Comparison of ENCODE assay signal across 12 mouse cellular contexts in genomic region chr7:71475383-71475782, GRCm38 (mm10).
"Had no signal": no experiment of that assay in that cellular context is flagged by ENCODE, and none has a peak within 500 bp of the region (broad histone marks: within the 10 kb centered on the region; RNA-seq: fewer than 3 reads in every experiment).

No protein-coding gene starts in this region.

- H3K4me1 ChIP-seq: liver, embryonic 13.5 days had no signal

- ATAC-seq: liver, postnatal 0 days; midbrain, embryonic 13.5 days had no signal

- H3K9ac ChIP-seq: limb, embryonic 12.5 days; liver, embryonic 13.5 days; liver, postnatal 0 days; lung, embryonic 15.5 days; midbrain, embryonic 13.5 days had no signal

- H3K9me3 ChIP-seq: limb, embryonic 12.5 days; liver, embryonic 13.5 days; lung, embryonic 15.5 days; midbrain, embryonic 13.5 days had no signal

- H3K36me3 ChIP-seq: limb, embryonic 12.5 days; liver, embryonic 13.5 days; lung, embryonic 15.5 days; midbrain, embryonic 13.5 days had no signal

- H3K27ac ChIP-seq: limb, embryonic 12.5 days; liver, embryonic 13.5 days; lung, embryonic 15.5 days; midbrain, embryonic 13.5 days had no signal

- H3K4me2 ChIP-seq: limb, embryonic 12.5 days; liver, embryonic 13.5 days; lung, embryonic 15.5 days; midbrain, embryonic 13.5 days had no signal

- DNase-seq: kidney, postnatal 36 days; layer of hippocampus, adult 9-11 months; layer of hippocampus, postnatal 36 days; liver; liver, embryonic 13.5 days; liver, postnatal 0 days; lung, postnatal 36 days; right cerebral cortex, postnatal 25 days; thymus, postnatal 4 days had no signal

- H3K27me3 ChIP-seq: limb, embryonic 12.5 days; liver, embryonic 13.5 days; lung, embryonic 15.5 days; midbrain, embryonic 13.5 days had no signal

- H3K4me3 ChIP-seq: limb, embryonic 12.5 days; liver, embryonic 13.5 days; lung, embryonic 15.5 days; midbrain, embryonic 13.5 days had no signal
